Mouse (Mus musculus): ENCODE data around the gene Psme4.

GRCm38 (mm10) chr11:30872425-30872824 lies 100.9 kb downstream of the Psme4 start:
- TF ChIP-seq CTCF (IDR thresholded peaks at IDR 0.05; ENCODE audit: borderline replicate concordance, extremely low read depth, insufficient read depth, insufficient read length) (no peak), POLR2A (IDR thresholded peaks at IDR 0.05; ENCODE audit: borderline replicate concordance, extremely low read depth, insufficient read depth, insufficient read length, poor library complexity, severe bottlenecking) (no peak)
